Mouse (Mus musculus) hindbrain, postnatal 0 days (tissue): ENCODE data around the gene Eng. TPM values are rescaled to one million over a fixed set of nuclear protein-coding genes. Genes with fewer than 3 reads are reported as not detected.

ENCODE experiments used
- ATAC-seq: fragments of 200-750 bp; cut with Nextera tagmentation; 2 replicates; pipeline ENCODE4 v1.8.0; 2017; ENCODE audit warnings: mild to moderate bottlenecking, moderate TSS enrichment, moderate library complexity
- DNase-seq: peaks from one replicate; pipeline ENCODE4 v3.0.0-alpha.2; 2015; ENCODE audit warnings: low spot score
- H3K27ac ChIP-seq: fragments of 300-500 bp; sonication (generic); 2 replicates; pipeline ENCODE4 v1.5.1; 2014; ENCODE audit warnings: mild to moderate bottlenecking
- H3K27me3 ChIP-seq: fragments of 300-500 bp; sonication (generic); 2 replicates; pipeline ENCODE4 v1.6.1; 2014; ENCODE audit warnings: low read length, mixed read lengths; ENCODE audit not compliant: insufficient read depth
- H3K36me3 ChIP-seq: fragments of 300-500 bp; sonication (generic); 2 replicates; pipeline ENCODE4 v1.6.1; 2014; ENCODE audit warnings: low read length, mixed read lengths; ENCODE audit not compliant: insufficient read depth
- H3K4me1 ChIP-seq: fragments of 300-500 bp; sonication (generic); 2 replicates; pipeline ENCODE4 v1.6.1; 2014; ENCODE audit warnings: antibody characterized with exemption, low read length, mixed read lengths; ENCODE audit not compliant: insufficient read depth
- H3K4me2 ChIP-seq: fragments of 300-500 bp; sonication (generic); 2 replicates; pipeline ENCODE4 v1.6.1; 2014; ENCODE audit warnings: low read depth, mild to moderate bottlenecking, low read length, moderate library complexity, mixed read lengths
- H3K4me3 ChIP-seq: fragments of 300-500 bp; sonication (generic); 2 replicates; pipeline ENCODE4 v1.5.1; 2014; ENCODE audit warnings: low read length
- H3K9ac ChIP-seq: fragments of 300-500 bp; sonication (generic); replicated peaks from 2 replicates; pipeline ENCODE4 v1.6.1; 2014; ENCODE audit warnings: mild to moderate bottlenecking, low read length, moderate library complexity, mixed read lengths
- H3K9me3 ChIP-seq: fragments of 300-500 bp; sonication (generic); 2 replicates; pipeline ENCODE4 v1.6.1; 2016; ENCODE audit warnings: low read length, mixed read lengths
- CTCF ChIP-seq: IDR thresholded peaks from 2 replicates; pipeline ENCODE4 v1.5.1; 2016; ENCODE audit warnings: antibody characterized with exemption, control low read depth, low read depth
- WGBS: fragments of 180-500 bp; shearing (Covaris S2); extraction: QIAGEN DNeasy Blood & Tissue Kit; methylation state at CpG from one replicate; pipeline ENCODE4 v1.1.7; 2014; 5-methylcytosine and 5-hydroxymethylcytosine counted together
- polyA plus RNA-seq: library from polyadenylated mRNA; unstranded; fragments of >200 nt; fragmentation: Nextera tagmentation; extraction: Ambion mirVana; gene quantifications from 2 replicates; pipeline ENCODE4 v1.2.1, GENCODE M21; 2015
- total RNA-seq: library from RNA; depleted of rRNA; stranded (reverse); fragments of >200 nt; gene quantifications from 2 replicates; pipeline ENCODE4 v1.2.3, GENCODE M21; 2014

Eng gene
- total and polyA plus RNA-seq, 2 experiments from 2014 or later: 23.7 TPM

- 0 out of 2 replicates have a peak, but pooled peaks cover 7% of the 10 kb centered on the region for H3K36me3 ChIP-seq
- TF ChIP-seq CTCF: peak; percentile 56
- H3K9ac ChIP-seq: no peak overlapping the region
- no peak overlapping the region for H3K4me2 ChIP-seq
- peak; percentile 43; the same call in 1 of the 2 replicates for ATAC-seq
- H3K9me3 ChIP-seq: no peaks in the 10 kb centered on the region
- peaks cover 5% of the 10 kb centered on the region; the same call in 1 of the 2 replicates for H3K4me1 ChIP-seq
- no peak overlapping the region for H3K27ac ChIP-seq
- DNase-seq: peak; percentile 50
- no peaks in the 10 kb centered on the region for H3K27me3 ChIP-seq
- WGBS: 39% methylated on average over 8 of the region's 8 CpGs
- no peak overlapping the region for H3K4me3 ChIP-seq
Observed at GRCm38 (mm10) chr2:32601417-32602065, 44.9 kb upstream of the Eng start.

- Histone ChIP-seq H3K9ac (no peak overlapping the region; the same call in 1 of the 2 replicates), H3K9me3 (no peaks in the 10 kb centered on the region), H3K27me3 (no peaks in the 10 kb centered on the region), H3K36me3 (no peaks in the 10 kb centered on the region), H3K4me3 (peak overlapping the region; percentile 21), H3K4me2 (peak overlapping the region; percentile 54), H3K4me1 (no peaks in the 10 kb centered on the region; the same call in 1 of the 2 replicates), H3K27ac (0 out of 2 replicates have a peak overlapping the region, but pooled peaks have one; percentile 20)
- ATAC-seq (0 out of 2 replicates have a peak, but pooled peaks have one; percentile 34), DNase-seq (peak; percentile 85)
- WGBS: under 1% methylated on average over 11 of the region's 11 CpGs
- peak; percentile 95 for TF ChIP-seq CTCF
Observed at GRCm38 (mm10) chr2:32602600-32603054, 43.8 kb upstream of the Eng start.

- no peaks in the 10 kb centered on the region for H3K27me3 ChIP-seq
- H3K4me2 ChIP-seq: no peak overlapping the region
- no peaks in the 10 kb centered on the region for H3K9me3 ChIP-seq
- 47% methylated on average over 10 of the region's 10 CpGs for WGBS
- H3K27ac ChIP-seq: no peak overlapping the region
- H3K4me3 ChIP-seq: no peak overlapping the region
- no peak for DNase-seq
- H3K4me1 ChIP-seq: peaks cover 5% of the 10 kb centered on the region; the same call in 1 of the 2 replicates
- no peak for ATAC-seq
- no peak overlapping the region for H3K9ac ChIP-seq
- TF ChIP-seq CTCF: no peak
- H3K36me3 ChIP-seq: no peaks in the 10 kb centered on the region
Observed at GRCm38 (mm10) chr2:32604631-32605030, 41.8 kb upstream of the Eng start.

DNA sequence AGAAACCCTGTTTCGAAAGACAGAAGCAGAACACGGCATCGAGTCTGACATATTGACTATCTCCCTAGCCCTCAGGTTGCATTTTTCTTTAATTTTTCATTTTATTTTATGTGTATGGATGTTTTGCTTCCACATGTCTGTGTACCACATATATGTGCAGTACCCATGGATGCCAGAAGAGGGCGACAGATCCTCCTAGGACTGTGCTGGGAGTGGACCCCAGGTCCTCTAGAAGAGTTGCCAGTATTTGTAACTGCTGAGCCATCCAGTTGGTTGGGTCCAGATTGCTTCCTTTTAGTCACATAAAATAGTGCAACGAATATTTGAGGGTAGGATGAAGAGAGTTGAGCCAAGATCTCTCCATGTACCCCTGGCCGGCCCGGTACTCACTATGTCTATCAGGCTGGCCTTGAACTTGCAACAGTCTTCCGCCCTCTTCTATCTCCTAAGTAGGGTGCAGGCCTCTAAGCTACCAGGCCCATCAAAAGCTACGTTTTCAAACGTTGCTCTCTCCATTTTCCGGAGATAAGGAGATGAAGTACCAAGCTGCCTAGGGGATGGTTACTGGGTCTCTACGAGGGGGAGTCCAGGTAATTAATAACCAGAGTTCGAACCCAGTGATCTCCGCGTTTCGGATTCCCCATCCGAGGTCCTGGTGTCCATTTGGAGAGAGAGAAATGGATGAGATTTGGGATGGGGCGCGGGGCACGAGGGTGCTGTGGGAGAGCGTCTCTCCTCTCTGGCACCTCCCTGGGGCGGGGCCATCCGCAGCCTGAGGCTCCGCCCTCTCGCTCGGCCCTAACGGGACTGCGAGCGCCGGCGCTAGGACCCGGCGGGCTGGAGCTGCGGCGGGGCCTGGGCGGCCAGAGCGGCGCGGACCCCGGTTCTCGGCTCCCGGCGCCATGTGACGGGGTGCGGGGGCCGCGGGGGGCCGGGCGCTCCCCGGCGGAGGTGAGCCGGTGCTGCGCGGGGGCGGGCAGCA, 39.9 kb upstream of the Eng start:
- Histone ChIP-seq H3K4me2 (peak overlapping the region; percentile 64), H3K9me3 (no peaks in the 10 kb centered on the region), H3K27me3 (no peaks in the 10 kb centered on the region), H3K27ac (no peak overlapping the region), H3K36me3 (no peaks in the 10 kb centered on the region), H3K4me3 (peak overlapping the region; percentile 61), H3K4me1 (peaks cover 5% of the 10 kb centered on the region; the same call in 1 of the 2 replicates), H3K9ac (peak overlapping the region; percentile 66)
- DNase-seq (peak; percentile 91), ATAC-seq (peak; percentile 84)
- TF ChIP-seq CTCF: peak; percentile 78
- 13% methylated on average over 45 of the region's 55 CpGs for WGBS

- peak; percentile 58 for DNase-seq
- Histone ChIP-seq H3K36me3 (peaks cover 3% of the 10 kb centered on the region; the same call in 1 of the 2 replicates), H3K9ac (peak overlapping the region; percentile 66), H3K4me1 (peaks cover 5% of the 10 kb centered on the region; the same call in 1 of the 2 replicates), H3K9me3 (no peaks in the 10 kb centered on the region), H3K27ac (no peak overlapping the region), H3K27me3 (no peaks in the 10 kb centered on the region), H3K4me2 (peak overlapping the region; percentile 64), H3K4me3 (peak overlapping the region; percentile 61)
- no peak for TF ChIP-seq CTCF
- 6% methylated on average over 34 of the region's 34 CpGs for WGBS
- ATAC-seq: peak; percentile 25
Observed at GRCm38 (mm10) chr2:32607262-32607947, 39.0 kb upstream of the Eng start.
